Mouse (Mus musculus): ENCODE measurements at regions not wholly inside any gene's neighbourhood (a gene's known extent, or its start where the extent isn't known, plus 50 kb on each side); places are given as distances from the start of the nearest gene placed in this dataset.

GRCm38 (mm10) chr13:39766897-39767296, 594.4 kb downstream of the Ofcc1 start:
- no peak for DNase-seq (ENCODE audit: low spot score)
- H3K4me3 ChIP-seq (ENCODE audit: low read depth, low read length), result no peak overlapping the region
- H3K9me3 ChIP-seq (ENCODE audit: control insufficient read depth, low read length), result no peaks in the 10 kb centered on the region
- no peak for ATAC-seq (ENCODE audit: insufficient number of reproducible peaks, low FRiP score, low TSS enrichment, low read depth)
- no peaks in the 10 kb centered on the region for H3K36me3 ChIP-seq (ENCODE audit: control insufficient read depth, insufficient read depth, low read length)
- 81% methylated on average over 1 of the region's 1 CpGs for WGBS
- H3K9ac ChIP-seq (ENCODE audit: low read length), result no peak overlapping the region
- no peaks in the 10 kb centered on the region for H3K4me1 ChIP-seq (ENCODE audit: control insufficient read depth, insufficient read depth, low read length)
- no peaks in the 10 kb centered on the region for H3K27me3 ChIP-seq (ENCODE audit: control insufficient read depth, insufficient read depth, low read length)
- H3K27ac ChIP-seq (replicated peaks; ENCODE audit: low read depth, low read length), result no peak overlapping the region
- no peak overlapping the region for H3K4me2 ChIP-seq (ENCODE audit: low read depth, severe bottlenecking)

All from limb, embryonic 11.5 days (tissue).